Mouse (Mus musculus) stomach, embryonic 14.5 days (tissue): ENCODE measurements around the gene Asic2. TPM values are rescaled to one million over a fixed set of nuclear protein-coding genes. Genes with fewer than 3 reads are reported as not detected.

Source experiments
- ATAC-seq: fragments of 200-750 bp; cut with Nextera tagmentation; 2 replicates; pipeline ENCODE4 v1.8.0; 2017; ENCODE audit warnings: low read depth, moderate TSS enrichment; ENCODE audit not compliant: insufficient number of reproducible peaks, insufficient read depth, low FRiP score
- H3K27ac ChIP-seq: fragments of 300-500 bp; sonication (generic); 2 replicates; pipeline ENCODE4 v1.5.1; 2014; ENCODE audit warnings: mild to moderate bottlenecking, low read length, moderate library complexity, mixed read lengths
- H3K27me3 ChIP-seq: fragments of 300-500 bp; sonication (generic); 2 replicates; pipeline ENCODE4 v1.6.1; 2014; ENCODE audit warnings: low read length, control low read depth, mixed read lengths; ENCODE audit not compliant: control insufficient read depth, insufficient read depth
- H3K36me3 ChIP-seq: fragments of 300-500 bp; sonication (generic); 2 replicates; pipeline ENCODE4 v1.6.1; 2014; ENCODE audit warnings: mild to moderate bottlenecking, control low read depth, low read length, moderate library complexity, mixed read lengths; ENCODE audit not compliant: control insufficient read depth, insufficient read depth
- H3K4me1 ChIP-seq: fragments of 300-500 bp; sonication (generic); 2 replicates; pipeline ENCODE4 v1.6.1; 2014; ENCODE audit warnings: low read length, control low read depth, mixed read lengths; ENCODE audit not compliant: control insufficient read depth, insufficient read depth
- H3K4me2 ChIP-seq: fragments of 300-500 bp; sonication (generic); replicated peaks from 2 replicates; pipeline ENCODE4 v1.6.1; 2014; ENCODE audit warnings: low read depth, low read length, control low read depth
- H3K4me3 ChIP-seq: fragments of 300-500 bp; sonication (generic); 2 replicates; pipeline ENCODE4 v1.5.1; 2014; ENCODE audit warnings: low read depth, low read length, control low read depth
- H3K9ac ChIP-seq: fragments of 300-500 bp; sonication (generic); replicated peaks from 2 replicates; pipeline ENCODE4 v1.6.1; 2014; ENCODE audit warnings: low read depth, mild to moderate bottlenecking, control low read depth, low read length, moderate library complexity, mixed read lengths
- H3K9me3 ChIP-seq: fragments of 300-500 bp; sonication (generic); 2 replicates; pipeline ENCODE4 v1.6.1; 2016; ENCODE audit warnings: low read depth, low read length, control low read depth; ENCODE audit not compliant: control insufficient read depth
- WGBS: fragments of 180-500 bp; shearing (Covaris S2); extraction: QIAGEN DNeasy Blood & Tissue Kit; methylation state at CpG from one replicate; pipeline ENCODE4 v1.1.7; 2014; 5-methylcytosine and 5-hydroxymethylcytosine counted together
- polyA plus RNA-seq: library from polyadenylated mRNA; unstranded; fragments of >200 nt; fragmentation: Nextera tagmentation; extraction: Ambion mirVana; gene quantifications from 2 replicates; pipeline ENCODE4 v1.2.1, GENCODE M21; 2014

Gene Asic2
- polyA plus RNA-seq, 1 experiment from 2014 or later: 0.27 TPM

DNA sequence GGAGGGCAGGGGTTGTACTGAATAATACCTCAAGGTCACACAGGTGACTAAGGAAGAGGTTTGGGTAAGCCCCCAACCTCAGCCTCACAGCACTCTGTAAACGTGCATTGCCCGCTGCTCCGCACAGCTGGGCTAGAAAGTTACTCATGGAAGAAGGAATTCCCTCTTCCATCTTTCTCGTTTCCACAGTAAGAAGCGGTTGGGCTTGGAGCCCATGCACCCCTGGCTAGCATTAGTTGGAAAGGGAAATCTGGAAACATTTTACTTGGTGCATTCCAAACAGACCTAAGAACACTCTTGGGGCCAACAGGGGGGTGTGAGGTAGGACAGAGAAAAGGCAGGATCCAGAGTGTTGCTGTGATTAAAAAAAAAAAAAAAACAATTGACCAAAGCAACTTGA, 203.0 kb downstream of the Asic2 start:
- H3K4me2 ChIP-seq: no peak overlapping the region
- H3K27ac ChIP-seq: no peak overlapping the region
- ATAC-seq: no peak
- 57% methylated on average over 5 of the region's 5 CpGs for WGBS
- H3K9ac ChIP-seq: no peak overlapping the region
- H3K36me3 ChIP-seq: no peaks in the 10 kb centered on the region
- no peak overlapping the region for H3K4me3 ChIP-seq
- H3K9me3 ChIP-seq: no peaks in the 10 kb centered on the region
- H3K4me1 ChIP-seq: no peaks in the 10 kb centered on the region
- no peaks in the 10 kb centered on the region for H3K27me3 ChIP-seq

DNA sequence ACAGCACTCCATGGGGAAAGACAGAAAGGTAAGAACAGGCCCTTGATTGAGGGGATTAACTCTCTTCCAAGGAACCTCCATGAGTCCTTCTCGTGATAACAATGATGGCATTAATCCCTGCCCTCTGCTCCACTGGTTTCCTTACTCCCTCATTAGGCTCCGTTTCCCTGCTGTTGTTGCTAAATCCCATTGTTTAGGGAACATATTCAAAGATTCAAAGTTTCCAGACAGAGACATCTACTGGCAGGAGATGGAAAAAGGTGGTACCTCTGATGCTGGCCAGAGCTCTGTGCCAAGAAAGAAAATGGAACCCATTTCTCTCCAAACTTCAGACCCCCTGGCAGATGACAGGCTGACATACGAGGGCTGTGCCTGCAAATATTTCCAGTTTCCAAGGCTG, 203.5 kb downstream of the Asic2 start:
- Histone ChIP-seq H3K27me3 (no peaks in the 10 kb centered on the region), H3K36me3 (no peaks in the 10 kb centered on the region), H3K9me3 (no peaks in the 10 kb centered on the region), H3K27ac (no peak overlapping the region), H3K4me3 (no peak overlapping the region), H3K9ac (no peak overlapping the region), H3K4me1 (no peaks in the 10 kb centered on the region), H3K4me2 (no peak overlapping the region)
- ATAC-seq: no peak
- WGBS: 18% methylated on average over 3 of the region's 3 CpGs

DNA sequence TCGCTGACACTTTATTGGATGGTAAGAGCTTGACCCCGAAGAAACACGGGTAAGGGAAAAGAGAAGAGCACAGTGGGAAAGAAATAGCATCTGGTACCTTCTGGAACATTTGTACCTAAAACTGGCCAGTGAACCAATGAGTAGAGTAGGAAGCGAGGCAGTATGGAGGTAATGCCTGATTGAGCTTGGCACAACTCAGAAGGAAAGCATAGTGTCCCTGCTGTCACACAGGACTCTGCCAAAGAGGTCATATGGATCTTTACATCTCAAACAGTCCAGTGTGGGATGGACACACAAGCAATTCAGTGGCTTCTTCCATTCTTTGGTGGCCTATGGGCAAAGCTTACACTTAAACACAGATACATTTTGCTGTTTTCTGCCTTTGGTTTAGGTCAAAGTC, 211.0 kb downstream of the Asic2 start:
- Histone ChIP-seq H3K9ac (no peak overlapping the region), H3K9me3 (no peaks in the 10 kb centered on the region; the same call in 1 of the 2 replicates), H3K4me2 (no peak overlapping the region), H3K36me3 (no peaks in the 10 kb centered on the region), H3K27ac (no peak overlapping the region), H3K4me3 (no peak overlapping the region), H3K27me3 (no peaks in the 10 kb centered on the region), H3K4me1 (no peaks in the 10 kb centered on the region)
- no peak for ATAC-seq
- WGBS: 88% methylated on average over 4 of the region's 4 CpGs

DNA sequence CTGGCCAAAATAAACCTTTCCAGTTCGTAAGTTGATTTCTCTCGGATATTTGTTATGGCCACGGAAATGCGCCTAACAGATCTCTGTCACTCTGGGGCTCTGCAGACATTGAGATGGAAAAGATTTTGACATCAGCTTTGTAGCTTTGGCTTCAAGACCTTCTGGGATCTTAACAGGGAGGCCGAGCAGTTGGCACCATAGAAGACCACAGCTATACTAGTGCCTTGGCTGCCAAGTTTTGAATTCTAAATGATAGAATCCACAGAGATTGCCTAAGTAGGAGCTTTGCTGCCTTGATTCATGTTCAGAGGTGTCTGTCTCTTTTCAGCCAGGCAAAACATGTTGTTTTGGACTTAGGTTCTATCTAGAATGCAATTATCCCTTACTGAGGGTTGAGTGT, 217.4 kb downstream of the Asic2 start:
- ATAC-seq: no peak
- H3K9ac ChIP-seq: no peak overlapping the region
- H3K36me3 ChIP-seq: no peaks in the 10 kb centered on the region
- no peak overlapping the region for H3K27ac ChIP-seq
- no peak overlapping the region for H3K4me2 ChIP-seq
- H3K4me3 ChIP-seq: no peak overlapping the region
- WGBS: 88% methylated on average over 5 of the region's 5 CpGs
- no peaks in the 10 kb centered on the region; the same call in 1 of the 2 replicates for H3K9me3 ChIP-seq
- no peaks in the 10 kb centered on the region for H3K27me3 ChIP-seq
- no peaks in the 10 kb centered on the region for H3K4me1 ChIP-seq

DNA sequence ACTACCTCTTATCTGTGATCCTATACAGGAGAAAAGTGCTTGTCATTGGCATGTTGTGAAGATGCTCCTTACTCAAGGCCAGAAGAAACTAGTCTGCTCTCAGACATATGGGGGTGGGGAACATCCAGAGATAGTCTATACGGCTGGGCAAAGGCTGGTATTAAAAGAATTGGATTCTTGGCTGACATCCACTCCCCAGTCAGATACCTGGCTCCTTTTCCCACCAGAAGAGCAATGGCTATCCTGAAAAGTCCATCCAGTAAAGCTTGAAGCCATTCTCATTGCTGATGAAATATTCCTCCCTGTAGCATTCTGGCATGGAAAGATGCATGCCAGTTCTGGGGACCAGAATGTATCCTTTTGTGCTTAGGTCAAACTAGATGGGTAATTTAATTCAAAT, 218.2 kb downstream of the Asic2 start:
- Histone ChIP-seq H3K4me1 (no peaks in the 10 kb centered on the region), H3K36me3 (no peaks in the 10 kb centered on the region), H3K4me2 (no peak overlapping the region), H3K4me3 (no peak overlapping the region), H3K9ac (no peak overlapping the region), H3K27me3 (no peaks in the 10 kb centered on the region), H3K9me3 (no peaks in the 10 kb centered on the region; the same call in 1 of the 2 replicates), H3K27ac (no peak overlapping the region)
- 74% methylated on average over 1 of the region's 1 CpGs for WGBS
- ATAC-seq: no peak

DNA sequence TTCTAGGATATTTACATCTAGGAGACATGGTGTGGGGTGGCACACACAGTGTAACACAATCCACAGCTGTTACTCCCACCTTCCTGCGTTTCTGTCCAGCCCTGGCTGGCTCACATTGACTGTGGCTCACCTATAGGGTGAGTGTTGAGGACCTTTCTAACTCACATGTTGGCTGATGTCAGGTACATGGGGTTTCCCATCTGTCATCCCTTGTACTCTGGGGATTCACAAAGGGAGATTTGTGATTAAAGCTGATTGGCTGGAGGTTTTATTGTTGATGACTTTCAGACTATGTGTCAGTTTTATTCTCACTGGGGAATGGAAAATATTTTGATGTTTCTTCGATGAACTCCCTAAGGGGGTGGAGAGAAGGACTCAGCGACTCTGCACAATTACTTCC, 229.3 kb downstream of the Asic2 start:
- Histone ChIP-seq H3K27me3 (no peaks in the 10 kb centered on the region), H3K36me3 (no peaks in the 10 kb centered on the region), H3K4me1 (no peaks in the 10 kb centered on the region), H3K4me3 (no peak overlapping the region), H3K27ac (no peak overlapping the region), H3K4me2 (no peak overlapping the region), H3K9ac (no peak overlapping the region), H3K9me3 (no peaks in the 10 kb centered on the region)
- no peak for ATAC-seq
- 63% methylated on average over 3 of the region's 3 CpGs for WGBS

DNA sequence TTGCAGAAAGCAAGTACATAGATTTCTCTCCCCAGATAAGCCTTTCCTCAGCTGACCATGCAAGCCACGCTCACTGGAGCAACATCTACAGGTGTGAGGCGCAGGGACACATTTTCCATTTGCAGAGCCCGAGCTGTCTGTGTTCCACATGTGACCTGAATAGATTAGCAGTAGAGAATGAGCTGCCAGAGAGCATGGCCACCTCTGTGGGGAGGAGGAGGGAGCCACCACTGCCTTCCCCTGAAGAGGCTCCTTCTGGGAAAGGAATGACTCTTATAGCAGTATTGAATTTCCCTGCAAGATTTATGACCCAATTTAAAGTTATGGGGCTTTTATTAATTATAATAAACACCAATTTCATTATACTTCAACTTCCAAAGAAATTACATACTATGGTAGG, 230.5 kb downstream of the Asic2 start:
- no peak overlapping the region for H3K9ac ChIP-seq
- H3K4me1 ChIP-seq: no peaks in the 10 kb centered on the region
- H3K36me3 ChIP-seq: no peaks in the 10 kb centered on the region
- H3K4me3 ChIP-seq: no peak overlapping the region
- 52% methylated on average over 3 of the region's 3 CpGs for WGBS
- no peaks in the 10 kb centered on the region for H3K27me3 ChIP-seq
- ATAC-seq: no peak
- H3K4me2 ChIP-seq: no peak overlapping the region
- no peak overlapping the region for H3K27ac ChIP-seq
- H3K9me3 ChIP-seq: no peaks in the 10 kb centered on the region

DNA sequence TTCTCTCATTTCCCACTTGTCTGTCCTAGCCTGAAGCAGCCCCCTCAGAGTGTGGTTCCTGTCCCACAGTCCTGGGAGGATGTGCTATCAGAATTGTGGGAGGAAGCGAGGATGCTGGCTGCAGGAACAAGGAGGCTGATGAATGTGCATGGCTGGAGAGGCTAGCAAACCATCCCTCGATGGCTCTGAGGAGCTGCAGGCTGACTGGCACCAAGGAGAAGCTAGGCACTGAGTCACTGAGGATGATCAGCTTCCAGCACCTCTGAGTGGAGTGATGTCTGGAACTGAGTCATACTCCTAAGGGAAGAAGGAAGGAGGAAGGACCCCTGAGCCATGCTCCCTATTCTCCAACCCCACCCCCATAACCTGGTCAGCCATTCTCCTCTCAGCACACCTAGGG, 246.2 kb downstream of the Asic2 start:
- Histone ChIP-seq H3K4me1 (no peaks in the 10 kb centered on the region), H3K9me3 (no peaks in the 10 kb centered on the region), H3K4me3 (no peak overlapping the region), H3K27me3 (no peaks in the 10 kb centered on the region), H3K4me2 (no peak overlapping the region), H3K9ac (no peak overlapping the region), H3K27ac (no peak overlapping the region), H3K36me3 (no peaks in the 10 kb centered on the region)
- 56% methylated on average over 2 of the region's 2 CpGs for WGBS
- no peak for ATAC-seq

DNA sequence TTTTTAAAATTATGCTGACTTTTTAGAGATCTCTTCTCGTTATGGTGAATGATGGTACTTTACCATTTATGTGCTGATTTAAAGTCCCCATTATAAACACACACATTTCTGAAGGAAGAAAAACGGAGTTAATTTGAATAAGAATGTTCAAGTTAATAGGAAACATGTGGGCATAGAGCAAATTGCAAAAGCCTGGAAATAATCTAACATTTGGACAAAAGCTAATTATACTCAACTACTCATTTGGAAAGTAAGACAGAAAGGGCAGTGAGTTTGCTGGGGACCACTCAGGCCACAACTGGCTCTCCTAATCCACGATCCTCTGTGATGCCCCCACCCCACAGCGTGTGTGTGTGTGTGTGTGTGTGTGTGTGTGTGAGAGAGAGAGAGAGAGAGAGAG, 253.5 kb downstream of the Asic2 start:
- ATAC-seq: no peak
- WGBS: 77% methylated on average over 4 of the region's 4 CpGs
- H3K27ac ChIP-seq: no peak overlapping the region

More for the DNA sequence above, 253.5 kb downstream of the Asic2 start:
- no peak overlapping the region for H3K9ac ChIP-seq
- no peaks in the 10 kb centered on the region for H3K4me1 ChIP-seq
- H3K27me3 ChIP-seq: no peaks in the 10 kb centered on the region
- no peaks in the 10 kb centered on the region for H3K36me3 ChIP-seq
- H3K4me2 ChIP-seq: no peak overlapping the region
- H3K4me3 ChIP-seq: no peak overlapping the region
- no peaks in the 10 kb centered on the region for H3K9me3 ChIP-seq
